Mouse (Mus musculus) G1E-ER4 (cell line): Measurements from ENCODE around the gene Rpl12. TPM values are rescaled to one million over a fixed set of nuclear protein-coding genes. Genes with fewer than 3 reads are reported as not detected.

Experiments
- GATA1 ChIP-seq: IDR thresholded peaks from one replicate; pipeline ENCODE4 v1.8.0; 2012; ENCODE audit warnings: low read length, inconsistent platforms
- polyA plus RNA-seq: library from polyadenylated mRNA; stranded (reverse); fragments of >175 nt; gene quantifications from 2 replicates; pipeline ENCODE4 v1.2.3, GENCODE M21; 2012

Gene Rpl12
- polyA plus RNA-seq, 1 experiment, result 2,455 TPM

DNA sequence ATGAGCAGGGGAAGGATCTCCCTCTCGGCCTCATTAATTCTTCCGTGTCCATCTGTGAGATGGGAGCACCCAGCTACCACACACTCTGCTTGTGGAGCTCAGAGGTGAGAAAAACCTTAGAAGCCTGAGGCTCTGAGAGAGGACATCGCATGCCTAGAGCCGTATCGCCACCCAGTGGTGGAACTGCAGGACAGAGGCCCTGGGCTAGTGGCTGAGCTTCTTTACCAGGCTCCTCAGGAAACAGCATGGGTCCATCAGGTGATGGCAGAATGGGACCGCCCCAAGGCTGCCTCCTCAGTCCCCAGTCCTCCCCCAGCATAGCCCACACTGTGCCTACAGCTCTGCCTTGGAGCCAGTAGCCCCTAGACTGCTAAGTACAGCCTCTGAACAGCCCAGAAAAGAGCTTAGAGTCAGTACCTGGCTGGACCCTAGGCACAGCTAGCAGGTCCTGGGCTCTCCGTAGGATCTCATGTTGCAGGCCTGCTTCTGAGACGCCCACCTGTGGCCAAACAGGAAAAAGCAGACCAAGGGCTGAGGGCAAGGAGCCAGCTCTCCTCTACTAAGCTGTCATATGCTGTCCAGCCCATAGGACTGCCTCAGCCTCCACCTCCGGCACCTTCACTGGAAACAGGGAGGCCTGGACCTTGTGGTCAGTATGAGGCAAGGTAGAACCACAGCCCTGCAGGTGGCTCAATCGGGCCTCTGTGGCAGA, 33.0 kb upstream of the Rpl12 start:
- no peak for TF ChIP-seq GATA1

DNA sequence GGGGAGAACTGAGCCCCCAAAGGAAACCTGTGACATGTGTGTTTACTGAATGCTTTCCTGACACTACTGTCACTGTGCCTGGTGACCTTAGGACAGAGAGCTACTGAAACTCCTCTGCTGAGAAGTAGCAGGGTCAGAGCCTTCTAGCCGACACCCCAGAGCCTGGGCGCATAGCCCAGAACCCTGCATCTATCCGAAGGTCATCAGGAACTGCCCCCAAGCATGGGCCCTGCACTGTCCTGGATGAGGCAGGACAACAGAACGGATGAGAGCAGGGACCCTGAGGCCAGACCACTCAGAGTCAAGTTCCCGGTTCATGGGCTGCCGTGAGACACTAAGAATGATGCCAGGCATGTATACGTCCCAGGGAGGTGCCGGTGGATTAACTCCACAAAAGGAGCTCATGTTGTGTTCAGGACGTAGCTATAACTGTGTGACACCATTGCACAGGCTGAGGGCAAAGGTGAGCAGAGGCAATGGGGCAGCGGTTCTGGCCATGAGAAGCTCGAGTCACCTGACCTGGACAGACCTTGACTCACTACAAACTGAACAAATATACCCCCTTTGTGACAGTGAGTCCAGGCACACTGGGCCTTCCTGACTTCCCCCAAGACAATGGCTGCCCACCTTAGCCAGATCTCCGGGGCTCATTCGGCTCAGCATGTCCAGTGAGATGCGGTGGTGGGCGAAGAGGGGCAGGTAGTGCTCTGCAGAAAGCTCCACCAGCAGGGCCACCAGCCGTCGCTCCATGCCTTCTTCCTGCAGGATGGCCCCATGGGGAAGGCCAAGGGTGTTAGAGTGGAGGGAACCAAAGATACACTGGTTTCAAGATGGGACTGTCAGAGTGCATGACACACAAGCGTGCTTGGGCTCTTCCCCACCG, 32.2 kb upstream of the Rpl12 start:
- TF ChIP-seq GATA1, result no peak

DNA sequence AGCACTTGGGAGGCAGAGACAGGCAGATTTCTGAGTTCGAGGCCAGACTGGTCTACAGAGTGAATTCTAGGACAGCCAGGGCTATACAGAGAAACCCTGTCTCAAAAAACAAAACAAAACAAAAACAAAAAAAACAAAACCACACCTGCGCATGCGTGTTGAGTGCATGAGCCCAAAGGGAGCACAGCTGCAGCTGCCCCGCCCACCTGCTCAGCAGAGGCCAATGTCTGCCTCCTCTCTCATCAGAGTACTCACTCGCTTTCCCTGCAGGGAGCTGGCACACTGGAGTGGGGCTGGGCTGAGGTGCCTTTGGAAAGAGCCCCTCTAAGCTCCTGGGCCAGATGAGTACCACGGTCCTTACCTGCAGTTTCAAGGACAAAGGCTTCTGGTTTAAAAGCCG, 29.6 kb upstream of the Rpl12 start:
- no peak for TF ChIP-seq GATA1

DNA sequence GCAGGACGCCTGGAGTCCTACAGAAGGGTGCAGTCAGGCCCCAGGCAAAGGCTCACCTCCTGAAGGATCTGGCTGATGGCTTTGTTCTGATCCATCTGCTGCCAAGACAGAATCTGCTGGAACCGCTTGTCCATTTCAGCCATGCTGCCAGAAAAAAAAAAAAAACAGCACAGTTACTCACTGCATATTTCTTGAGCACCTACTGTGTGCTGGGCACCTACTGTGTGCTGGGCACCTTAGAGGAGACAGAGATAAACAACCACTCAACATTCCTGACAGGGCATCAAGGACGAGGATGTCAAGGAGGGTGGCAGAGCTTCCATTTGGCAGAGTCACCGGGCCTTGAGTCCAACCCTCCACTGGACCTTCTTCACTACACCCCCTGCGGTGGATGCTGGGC, 22.6 kb upstream of the Rpl12 start:
- TF ChIP-seq GATA1, result no peak

DNA sequence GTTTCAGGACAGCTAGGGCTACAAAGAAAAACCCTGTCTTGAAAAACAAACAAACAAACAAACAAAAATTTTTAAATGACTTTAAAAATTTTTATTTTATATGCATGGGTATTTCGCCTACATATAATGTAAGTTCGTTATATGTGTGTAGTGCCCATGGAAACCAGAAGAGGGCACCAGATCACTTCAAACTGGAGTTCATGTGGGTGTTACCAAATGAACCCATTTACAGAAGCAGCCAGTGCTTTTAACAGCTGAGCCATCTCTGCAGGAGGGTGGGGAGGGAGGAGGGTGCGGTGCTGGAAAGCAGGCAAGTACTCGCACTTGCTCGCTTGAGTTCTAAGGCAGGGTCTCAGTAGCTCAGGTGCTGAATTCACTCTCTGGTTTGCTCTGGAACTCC, 21.9 kb upstream of the Rpl12 start:
- TF ChIP-seq GATA1, result no peak

DNA sequence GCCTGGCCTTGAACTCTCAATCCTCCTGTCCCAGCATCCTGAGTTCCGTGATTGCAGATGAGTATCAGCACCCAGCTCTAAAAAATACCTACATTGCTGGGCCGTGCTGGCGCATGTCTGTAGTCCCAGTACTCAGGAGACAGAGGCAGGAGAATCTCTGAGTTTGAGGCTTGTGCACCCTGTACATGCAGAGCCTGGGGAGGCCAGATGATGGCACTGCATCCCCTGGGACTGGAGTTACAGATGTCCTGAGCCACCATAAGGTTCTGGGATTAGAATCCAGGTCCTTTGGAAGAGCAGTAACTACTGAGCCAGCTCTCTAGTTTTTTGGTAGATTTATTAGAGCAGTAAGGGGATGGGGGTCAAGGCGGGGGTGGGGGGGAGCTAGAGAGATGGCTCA, 20.9 kb upstream of the Rpl12 start:
- TF ChIP-seq GATA1, result no peak

DNA sequence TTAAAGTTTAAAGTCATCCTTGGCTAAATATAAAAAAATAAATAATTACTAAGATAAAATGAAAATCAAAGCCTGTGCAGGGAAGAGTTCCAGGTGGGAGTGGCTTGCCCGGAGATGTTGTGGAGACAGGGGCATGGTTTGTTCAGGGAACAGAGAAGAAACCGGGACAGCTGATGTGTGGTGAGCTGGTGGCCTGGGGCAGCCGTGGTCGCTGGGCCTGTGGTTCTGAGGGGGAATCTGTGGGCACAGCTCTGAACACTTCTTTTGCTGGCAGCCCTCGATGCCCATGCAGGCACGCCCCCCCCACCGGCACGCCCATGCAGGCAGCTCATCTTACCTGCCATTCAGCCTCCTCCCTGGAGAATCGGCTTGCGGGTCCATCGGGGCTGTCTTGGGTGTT, 13.9 kb upstream of the Rpl12 start:
- no peak for TF ChIP-seq GATA1

DNA sequence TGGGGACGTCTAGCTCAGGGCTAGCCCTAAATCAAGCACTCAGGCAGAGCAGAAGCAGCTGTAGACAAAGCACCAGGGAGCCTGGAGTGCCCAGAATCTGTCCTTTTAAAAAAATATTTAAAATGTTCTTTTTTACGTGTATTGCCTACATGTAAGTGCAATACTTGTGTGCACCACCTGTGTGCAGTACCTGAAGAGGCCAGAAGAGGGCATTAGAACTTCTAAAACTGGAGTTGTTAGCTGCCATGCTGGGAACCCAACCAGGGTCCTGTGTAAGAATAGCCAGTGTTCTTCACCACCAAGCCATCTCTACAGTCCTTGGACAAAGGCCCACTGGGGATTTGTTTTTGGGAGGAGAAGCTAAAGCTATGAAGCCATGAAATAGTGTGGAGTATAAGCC, 6.8 kb upstream of the Rpl12 start:
- no peak for TF ChIP-seq GATA1

DNA sequence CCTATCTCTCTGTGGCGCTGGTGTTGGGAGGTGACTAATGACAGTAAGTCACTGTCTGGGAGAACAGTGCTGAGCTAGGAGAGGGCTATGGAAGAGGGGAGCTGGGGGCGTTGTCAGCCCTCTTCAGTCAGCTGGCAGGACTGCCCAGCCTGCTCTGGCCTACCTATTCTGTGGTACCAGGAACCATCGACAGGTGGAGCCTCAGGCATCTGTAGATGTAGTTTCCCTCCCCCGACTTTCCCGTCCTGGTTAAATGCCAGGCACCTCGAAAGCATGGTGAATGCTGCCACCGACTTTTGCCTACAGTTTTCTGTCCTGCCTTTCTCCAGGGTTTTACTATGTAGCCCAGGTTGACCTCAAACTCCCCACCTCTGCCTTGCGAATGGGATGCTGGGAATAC, 4.0 kb upstream of the Rpl12 start:
- no peak for TF ChIP-seq GATA1

DNA sequence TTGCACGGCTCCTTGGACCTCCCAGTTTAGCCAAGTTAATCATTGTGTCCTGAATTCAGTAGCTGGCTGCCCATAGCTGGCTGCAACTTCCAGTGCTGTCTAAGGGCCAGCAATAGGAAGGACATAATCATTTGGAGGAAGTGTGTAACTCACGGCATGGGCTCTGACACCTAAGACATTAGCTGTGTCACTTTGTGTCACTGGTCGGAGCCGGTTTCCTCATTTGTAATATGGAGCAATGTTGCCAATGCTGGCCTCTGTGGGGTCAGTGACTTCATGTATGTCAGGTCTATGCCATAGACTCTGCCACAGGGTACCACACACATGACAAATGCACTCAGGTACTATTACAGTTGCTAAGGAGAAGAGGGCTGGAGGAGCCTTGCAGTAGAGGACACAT, 1.1 kb upstream of the Rpl12 start:
- TF ChIP-seq GATA1, result no peak

DNA sequence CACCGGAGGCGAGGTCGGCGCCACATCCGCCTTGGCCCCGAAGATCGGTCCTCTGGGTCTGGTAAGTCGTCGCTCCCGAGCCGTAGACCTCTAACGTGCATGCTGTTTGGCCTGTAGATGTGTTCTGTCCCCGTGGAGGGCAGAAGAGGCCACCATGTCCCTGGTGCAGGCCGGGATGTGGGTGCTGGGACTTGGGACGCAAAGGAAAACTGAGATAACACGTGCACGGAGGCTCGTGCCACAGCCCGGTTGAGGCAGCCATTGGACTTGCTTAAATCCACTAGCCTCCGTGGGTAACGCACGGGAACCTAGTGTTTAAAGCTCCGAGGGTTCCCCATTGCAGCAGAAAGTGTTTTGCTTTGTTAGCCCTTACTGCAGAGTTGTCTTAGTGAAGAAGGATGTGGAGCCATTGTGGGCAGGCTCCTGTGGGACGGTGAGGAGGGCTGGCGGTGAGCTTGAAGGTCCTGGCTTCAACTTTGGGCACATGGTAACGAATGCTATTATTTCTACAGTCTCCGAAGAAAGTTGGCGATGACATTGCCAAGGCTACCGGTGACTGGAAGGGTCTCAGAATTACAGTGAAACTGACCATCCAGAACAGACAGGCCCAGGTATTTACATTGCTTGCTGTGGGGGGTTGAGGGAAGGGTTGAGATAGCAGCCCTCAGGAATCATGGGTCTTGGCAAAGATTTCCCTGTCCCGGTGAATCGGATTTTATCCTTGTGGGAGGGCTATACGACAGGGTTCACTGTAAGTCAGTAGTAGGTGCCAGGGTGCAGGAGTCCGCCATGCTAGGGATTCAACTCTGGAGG, 909 bp downstream of the Rpl12 start:
- no peak for TF ChIP-seq GATA1

DNA sequence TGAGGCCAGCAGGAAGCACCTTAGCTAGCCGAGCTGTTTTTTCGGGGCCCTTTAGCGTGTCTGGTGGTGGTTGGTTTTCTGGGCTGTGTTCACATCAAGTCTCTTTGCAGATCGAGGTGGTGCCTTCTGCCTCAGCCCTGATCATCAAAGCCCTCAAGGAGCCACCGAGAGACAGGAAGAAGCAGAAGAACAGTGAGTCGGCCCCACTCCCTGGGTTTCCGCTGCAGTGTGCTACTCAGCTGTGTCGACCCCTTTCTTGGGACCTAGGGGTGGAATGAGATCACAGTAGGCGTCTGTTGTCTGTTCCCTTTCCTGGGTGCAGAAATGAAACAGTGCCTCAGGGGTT, 1.5 kb downstream of the Rpl12 start:
- TF ChIP-seq GATA1, result no peak

DNA sequence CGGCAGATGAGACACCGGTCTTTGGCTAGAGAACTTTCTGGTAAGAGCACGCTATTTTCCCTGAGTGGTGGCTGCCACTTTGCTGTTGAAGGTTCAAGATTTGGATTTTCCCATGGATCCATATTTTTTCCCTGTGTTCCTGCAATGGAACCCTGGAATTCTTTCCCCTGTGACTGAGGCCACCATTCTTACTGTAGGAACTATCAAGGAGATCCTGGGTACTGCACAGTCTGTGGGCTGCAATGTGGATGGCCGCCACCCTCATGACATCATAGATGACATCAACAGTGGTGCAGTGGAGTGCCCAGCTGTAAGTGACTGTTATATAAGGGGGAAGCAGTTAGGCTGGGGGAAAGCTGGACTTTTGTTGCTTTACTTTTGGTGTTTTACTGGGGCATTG, 2.2 kb downstream of the Rpl12 start:
- TF ChIP-seq GATA1, result no peak

DNA sequence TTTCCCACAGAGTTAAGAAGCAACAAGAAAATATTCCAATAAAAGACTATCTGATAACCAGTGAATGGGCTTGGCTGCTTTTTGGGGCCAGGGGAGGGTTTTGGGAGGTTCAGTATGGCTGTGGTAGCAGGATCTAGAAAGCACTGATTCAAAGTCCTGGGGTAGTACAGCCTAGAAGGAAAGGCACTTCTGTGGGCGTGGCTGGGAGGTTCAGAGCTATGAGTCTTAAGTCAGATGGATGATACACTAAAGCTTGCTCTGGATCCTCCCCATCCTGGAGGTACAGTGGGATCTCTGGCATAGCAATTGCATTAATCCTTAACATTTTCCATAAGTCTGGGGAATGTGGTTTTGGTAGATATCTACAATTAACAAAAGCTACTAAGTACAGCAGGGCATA, 2.6 kb downstream of the Rpl12 start:
- no peak for TF ChIP-seq GATA1

DNA sequence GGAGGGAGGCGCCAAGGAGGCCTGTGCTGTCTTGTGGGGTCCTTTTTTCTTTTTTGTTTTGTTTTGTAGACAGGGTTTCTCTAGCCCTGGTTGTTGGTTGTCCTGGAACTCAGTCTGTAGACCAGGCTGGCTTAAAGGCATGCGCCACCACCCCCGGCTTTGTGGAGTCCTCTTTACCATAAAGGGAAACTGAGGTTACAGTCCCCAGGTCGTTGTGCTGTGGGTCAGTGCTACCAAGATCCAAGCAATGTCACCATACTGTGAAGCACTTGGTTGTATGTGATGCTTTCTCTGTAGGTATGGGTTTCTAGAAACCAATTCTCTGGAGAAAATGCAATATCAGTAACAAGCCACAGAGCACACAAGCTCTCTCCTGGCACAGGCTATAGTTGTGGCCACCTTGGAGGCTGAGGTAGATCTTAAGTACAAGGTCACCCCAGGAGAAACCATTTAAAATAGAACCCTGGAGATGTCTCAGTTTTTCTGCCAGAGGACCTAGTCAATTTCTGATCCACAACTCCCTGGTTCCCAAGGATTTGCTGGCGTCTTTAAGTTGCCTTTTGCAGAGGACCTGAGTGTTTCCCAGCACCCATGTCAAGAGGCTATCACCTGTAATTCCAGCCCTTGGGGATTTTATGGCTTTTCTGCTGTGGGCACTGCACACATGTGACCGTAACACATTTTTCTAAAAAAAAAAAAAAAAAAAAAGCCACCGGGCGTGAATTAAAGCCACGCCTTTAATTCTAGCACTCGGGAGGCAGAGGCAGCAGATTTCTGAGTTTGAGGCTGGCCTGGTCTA, 3.5 kb downstream of the Rpl12 start:
- TF ChIP-seq GATA1, result no peak
